Mouse (Mus musculus): Measurements from ENCODE around the gene Fryl.
"Not testable (repeated sequence)": the region's sequence is repeated elsewhere in the genome, so short reads cannot be mapped to it uniquely, and the experiment has no call there.

Gene Fryl

GRCm38 (mm10) chr5:73004046-73004445 lies 252.4 kb downstream of the Fryl start:
- DNase-seq: no peak

GRCm38 (mm10) chr5:72998546-72998945 lies 257.9 kb downstream of the Fryl start:
- not testable (repeated sequence) for DNase-seq

- DNase-seq: no peak
Measured at GRCm38 (mm10) chr5:72995379-72995778, 261.0 kb downstream of the Fryl start.

- DNase-seq: no peak
Measured at GRCm38 (mm10) chr5:72994928-72995327, 261.5 kb downstream of the Fryl start.

- no peak for DNase-seq
Measured at GRCm38 (mm10) chr5:72994424-72994823, 262.0 kb downstream of the Fryl start.

GRCm38 (mm10) chr5:72992474-72992873 lies 263.9 kb downstream of the Fryl start:
- no peak for DNase-seq

- no peak for DNase-seq
Measured at GRCm38 (mm10) chr5:72989756-72990155, 266.7 kb downstream of the Fryl start.

- DNase-seq: no peak
Measured at GRCm38 (mm10) chr5:72987786-72988185, 268.6 kb downstream of the Fryl start.

GRCm38 (mm10) chr5:72984091-72984490 lies 272.3 kb downstream of the Fryl start:
- no peak for DNase-seq

GRCm38 (mm10) chr5:72976539-72976938 lies 279.9 kb downstream of the Fryl start:
- DNase-seq: no peak

GRCm38 (mm10) chr5:72975996-72976395 lies 280.4 kb downstream of the Fryl start:
- DNase-seq: no peak

- no peak for DNase-seq
Measured at GRCm38 (mm10) chr5:72974602-72975001, 281.8 kb downstream of the Fryl start, which contains the start of gene Gm10135. Gene Gm10135, minus strand, starts transcription at chr5:72974702.

- no peak for DNase-seq
Measured at GRCm38 (mm10) chr5:72972934-72973333, 283.5 kb downstream of the Fryl start.

GRCm38 (mm10) chr5:72972435-72972834 lies 284.0 kb downstream of the Fryl start:
- no peak for DNase-seq
